Mouse (Mus musculus) layer of hippocampus, postnatal 10 days (tissue): Measurements from ENCODE around the gene Gm43951. TPM values are rescaled to one million over a fixed set of nuclear protein-coding genes. Genes with fewer than 3 reads are reported as not detected.

Experiments used
- DNase-seq, 2 experiments: peaks; one replicate each; pipeline ENCODE4 v3.0.0; 2021; ENCODE audit warnings: low spot score in 2 of 2
- long read RNA-seq: library from polyadenylated mRNA; stranded (forward); transcript quantifications from one replicate; pipeline ENCODE4 v2.0.0, GENCODE M21; 2023
- total RNA-seq, 2 experiments: library from RNA; stranded (reverse); gene quantifications; 2 replicates each; pipeline ENCODE4 v1.2.3; 2021

The Gm43951 gene
- 10 to 100 TPM; 11.2 to 14.3 TPM for total RNA-seq
- long read RNA-seq, result 0 reads

DNA sequence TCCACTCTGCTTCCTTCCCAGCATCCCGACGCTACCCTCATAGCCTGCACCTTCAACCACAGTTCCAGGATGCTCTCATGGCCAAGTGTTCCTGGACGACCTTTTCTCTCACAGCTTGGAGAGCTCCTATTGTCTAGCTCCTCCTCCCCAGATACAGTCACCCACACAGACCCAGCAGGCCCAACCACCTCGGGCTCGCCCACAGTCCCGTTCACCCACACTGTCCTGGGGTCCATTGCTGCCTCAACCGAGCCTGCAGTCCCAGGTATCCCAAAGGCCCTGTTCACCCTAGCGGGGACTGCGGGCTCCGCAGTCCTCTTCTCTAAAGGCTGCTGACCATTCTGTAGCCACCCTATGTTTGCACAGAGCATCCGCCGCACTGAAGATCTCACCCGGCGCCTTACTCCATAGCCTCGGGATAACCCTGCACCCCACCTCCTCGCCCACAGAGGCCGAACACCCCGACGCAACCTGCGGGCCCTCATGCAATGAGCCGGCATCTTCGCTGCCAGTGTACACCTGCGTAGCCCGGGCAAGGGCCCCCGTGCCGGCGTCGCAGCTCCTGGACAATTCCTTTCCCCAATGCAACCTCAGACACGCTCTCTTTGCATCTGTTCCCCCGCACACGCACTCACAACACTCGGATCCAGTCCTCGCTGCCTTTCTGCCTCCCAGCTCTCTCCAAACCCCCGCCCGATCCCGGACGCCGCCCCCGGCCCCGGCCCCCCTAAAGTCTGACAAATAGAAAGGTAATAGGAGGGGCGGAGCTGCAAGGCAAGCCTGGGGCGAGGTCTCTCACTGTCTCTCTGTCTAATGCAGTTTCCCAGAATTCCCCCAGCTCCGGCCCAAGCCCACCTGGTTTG, at the start of gene Gm43951:
Gene Gm43951, minus strand, starts transcription at position 500 of the 863 bp plus-strand sequence.
- DNase-seq, result peak; percentile 29 to 45

DNA sequence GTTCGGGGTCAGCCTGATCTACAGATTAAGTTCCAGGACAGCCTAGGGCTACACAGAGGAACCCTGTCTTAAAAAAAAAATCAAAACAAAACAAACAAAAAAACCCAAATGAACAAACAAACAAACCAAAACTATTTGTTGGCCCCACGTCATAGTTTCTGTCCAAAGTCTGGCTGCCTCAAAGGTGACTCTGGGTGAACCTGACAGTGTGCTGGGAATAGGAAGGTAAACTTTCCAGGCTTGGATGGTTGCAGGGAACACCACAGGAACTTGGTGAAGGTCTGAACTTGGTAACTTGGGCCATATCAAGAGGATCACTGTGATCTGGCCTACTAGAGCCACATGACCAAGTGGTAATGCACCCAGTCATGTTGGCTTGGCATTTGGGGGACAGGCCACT, 49.8 kb upstream of the Gm43951 start:
- no peak for DNase-seq

DNA sequence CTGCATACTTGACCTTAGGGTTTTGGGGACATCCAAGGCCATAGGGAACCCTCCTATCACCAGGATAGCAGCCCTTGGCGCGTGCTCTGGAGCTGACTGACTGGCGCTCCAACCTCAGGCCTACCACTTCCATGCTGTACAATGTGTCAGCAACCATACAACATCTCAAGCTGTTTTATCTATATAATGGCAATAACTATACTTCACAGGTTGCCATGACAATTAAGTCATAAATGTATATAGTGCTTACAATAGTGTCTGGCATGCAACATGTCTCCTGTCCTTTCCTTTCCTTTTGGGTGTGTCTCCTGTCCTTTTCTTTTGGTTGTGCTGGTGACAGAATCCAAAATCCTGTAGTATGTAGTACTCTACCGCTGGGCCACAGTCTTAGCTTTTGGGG, 49.0 kb upstream of the Gm43951 start:
- DNase-seq, result no peak

DNA sequence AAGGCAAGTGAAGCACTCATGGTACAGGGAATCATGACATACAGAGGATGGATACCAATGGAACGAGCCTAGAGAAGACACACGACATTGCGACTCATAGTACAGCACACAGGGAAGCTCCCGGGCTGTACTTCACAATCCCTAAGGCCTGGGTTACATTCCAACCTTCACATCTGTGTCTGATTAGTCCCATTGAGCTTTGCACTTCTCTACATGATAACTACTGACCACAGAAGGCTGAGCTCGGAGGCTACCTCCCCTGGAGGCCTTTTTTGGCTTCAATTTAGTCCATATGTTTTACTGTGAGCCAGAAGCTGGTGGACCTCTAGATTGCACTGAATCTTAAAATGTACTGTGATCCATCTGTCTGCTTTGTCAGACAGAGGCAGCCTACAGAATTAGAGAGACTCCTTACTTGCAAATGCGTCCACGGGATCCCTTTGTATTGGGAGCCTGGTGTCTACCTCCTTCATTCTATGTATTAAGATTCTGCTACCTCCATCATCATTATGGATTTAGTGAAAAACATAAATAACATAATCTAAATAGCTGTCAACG, 38.6 kb upstream of the Gm43951 start:
- no peak for DNase-seq

DNA sequence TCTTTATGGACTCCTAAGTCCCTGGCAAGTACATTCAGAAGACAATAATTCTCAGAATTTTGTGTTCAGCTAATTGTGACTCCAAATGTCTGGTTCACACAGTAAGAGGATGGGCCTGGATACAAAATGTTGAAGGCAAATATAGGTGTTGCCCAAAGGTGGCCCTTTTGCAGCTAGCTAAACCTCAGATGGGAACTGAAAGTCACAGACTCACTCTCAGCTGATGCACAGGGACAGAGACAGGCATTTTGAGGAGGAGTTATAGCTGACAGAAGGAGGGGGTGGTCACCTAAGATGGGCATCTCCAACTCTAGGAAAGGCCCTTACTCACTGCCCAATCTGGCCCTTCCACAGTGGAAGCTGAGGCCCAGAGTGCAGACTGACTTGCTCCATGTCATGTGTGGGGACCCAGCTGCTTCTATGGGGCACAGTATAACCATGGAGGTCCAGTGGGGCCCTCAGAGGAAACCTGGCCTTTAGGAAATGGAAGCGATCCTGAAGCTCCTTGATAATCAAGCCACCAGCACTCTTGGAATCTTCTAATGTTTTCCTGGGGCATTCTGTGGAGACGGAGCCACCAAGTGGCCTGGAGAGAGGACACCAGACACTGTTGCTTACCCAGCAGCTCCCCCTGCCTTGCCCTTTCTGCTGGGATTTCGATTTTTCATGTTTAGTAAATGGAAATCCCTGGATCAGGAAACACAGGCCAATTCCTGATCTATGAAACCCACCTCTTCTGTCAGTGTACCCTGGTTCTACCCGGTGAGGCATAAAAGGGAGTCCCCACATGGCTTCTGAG, 33.6 kb upstream of the Gm43951 start:
- no peak for DNase-seq

DNA sequence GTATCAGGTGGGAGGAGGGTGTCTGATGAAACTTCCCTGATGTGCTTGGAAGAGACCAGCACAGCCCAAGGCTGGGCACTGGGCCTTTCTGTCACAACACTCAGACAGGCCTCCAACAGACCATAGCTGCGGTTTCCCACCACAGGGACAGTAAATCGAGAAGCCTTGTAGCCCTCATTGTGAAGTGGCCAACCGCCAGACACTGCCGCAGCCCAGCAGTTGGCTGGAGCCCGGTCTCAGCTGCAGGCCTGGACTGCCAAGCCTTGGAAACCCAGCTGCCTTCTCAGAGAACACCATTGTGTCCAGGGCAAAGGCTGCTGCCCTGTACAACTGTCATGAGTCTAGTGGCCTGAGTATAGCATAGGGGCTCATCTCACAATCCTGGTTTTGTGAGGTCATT, 27.4 kb upstream of the Gm43951 start:
- peak; percentile 52 to 65 for DNase-seq

DNA sequence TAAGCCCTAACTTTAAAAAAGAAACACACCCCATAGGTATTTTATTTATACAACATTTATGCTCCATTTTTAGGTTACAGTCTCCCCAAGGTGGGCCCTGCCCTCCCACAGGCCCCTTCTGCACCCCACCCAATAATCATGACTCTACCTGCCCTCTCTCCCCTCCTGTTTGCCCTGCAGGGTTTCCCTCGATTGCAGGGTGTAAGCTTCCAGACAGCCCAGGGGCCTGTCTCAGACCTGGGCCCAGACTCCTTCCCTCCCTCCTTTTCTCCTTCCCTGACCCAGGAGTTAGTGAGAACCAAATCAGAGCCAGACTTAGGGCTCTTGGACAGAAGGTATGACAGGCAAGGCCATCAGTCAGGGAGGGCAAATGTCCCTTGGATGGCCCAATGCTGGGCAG, 26.4 kb upstream of the Gm43951 start:
- DNase-seq, result no peak

DNA sequence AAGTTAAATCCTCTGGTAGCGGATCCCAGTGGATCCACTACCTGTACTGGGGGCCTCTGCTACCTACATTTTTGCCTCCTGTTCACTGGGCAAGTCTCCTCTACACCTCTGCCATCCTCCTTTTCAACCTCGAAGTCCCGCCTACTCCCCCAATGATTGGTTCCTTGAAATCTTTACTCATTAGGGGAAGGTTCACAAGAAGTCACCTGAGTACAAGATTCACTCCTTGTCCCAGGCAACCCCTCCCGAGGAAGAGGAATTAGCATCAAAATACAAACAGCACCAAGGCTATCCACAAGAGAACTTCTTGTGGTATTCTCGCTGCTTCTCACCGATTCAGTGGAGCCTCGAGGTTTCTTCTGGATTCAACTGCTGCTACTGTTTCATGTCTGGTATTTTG, 25.4 kb upstream of the Gm43951 start:
- DNase-seq, result no peak

DNA sequence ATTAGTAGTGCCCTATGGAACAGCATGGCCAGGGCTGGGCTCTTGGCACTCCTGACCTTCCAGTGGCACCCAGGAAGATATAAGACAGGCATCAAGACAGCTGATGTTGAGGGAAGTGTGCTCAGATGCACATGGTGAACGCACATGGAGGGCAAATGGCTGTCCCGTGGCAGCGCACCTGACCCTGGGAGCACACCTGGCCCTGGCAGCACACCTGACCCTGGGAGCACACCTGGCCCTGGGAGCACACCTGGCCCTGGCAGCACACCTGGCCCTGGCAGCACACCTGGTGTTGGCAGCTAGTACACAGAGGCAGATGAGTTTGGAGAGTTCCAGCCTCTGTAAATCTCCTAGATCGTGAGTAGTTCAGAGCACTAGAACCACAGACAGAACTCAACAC, 21.9 kb upstream of the Gm43951 start:
- DNase-seq, result no peak

DNA sequence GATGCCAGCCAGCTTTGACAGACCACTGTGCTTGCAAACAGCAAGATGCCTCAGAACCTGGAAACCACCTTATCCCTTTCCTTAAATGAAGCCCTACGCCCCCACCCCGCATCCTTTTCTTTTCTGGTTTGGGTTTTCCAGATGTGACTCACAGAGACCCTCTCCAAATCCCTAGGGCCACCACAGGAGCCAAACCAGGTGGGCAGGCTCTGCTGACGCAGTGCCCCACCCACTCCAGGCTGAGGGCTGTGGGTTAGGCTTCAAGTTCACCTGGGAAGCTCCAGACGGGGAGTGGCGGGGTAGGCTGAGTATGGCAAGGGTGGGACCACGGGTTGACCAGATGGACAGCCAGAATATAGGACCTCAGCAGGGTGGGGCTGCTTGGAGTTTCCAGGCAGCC, 20.3 kb upstream of the Gm43951 start:
- DNase-seq, result no peak

DNA sequence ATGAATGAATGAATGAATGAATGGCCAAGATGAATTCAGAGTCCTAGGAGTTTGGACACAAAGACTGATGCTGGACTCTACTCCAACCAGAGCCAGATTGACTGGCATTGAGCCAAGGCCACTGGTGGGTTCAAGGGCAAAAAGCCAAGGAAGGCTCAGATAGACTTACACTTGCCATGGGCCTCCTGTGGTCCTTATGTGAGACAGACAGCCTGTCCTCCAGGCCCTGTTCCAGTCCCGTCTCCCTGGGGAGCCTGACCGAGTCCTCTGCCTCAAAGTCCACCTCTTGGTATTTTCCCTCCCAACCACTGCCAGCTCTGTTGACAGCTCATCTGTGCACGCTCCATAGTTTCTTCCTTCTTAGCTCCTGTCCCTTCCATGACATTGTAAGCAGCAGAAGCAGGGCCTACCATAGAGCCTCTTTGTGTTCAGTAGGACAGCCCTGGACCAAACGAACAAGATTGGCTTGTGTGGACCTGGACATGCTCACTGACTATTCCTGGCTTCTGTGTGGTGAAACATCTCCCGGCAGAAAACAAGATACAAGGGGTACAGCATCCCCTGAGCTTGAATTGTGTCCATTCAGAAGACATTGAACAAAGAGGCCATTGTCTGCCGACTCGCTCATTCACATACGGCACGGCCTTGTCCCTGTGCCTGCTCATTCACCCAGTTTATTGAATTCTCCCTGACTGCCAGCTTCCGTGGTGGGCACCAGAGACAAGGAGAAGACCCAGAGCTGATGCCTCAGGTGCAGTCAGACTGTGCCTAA, 19.6 kb upstream of the Gm43951 start:
- DNase-seq, result peak; percentile 27 to 38

DNA sequence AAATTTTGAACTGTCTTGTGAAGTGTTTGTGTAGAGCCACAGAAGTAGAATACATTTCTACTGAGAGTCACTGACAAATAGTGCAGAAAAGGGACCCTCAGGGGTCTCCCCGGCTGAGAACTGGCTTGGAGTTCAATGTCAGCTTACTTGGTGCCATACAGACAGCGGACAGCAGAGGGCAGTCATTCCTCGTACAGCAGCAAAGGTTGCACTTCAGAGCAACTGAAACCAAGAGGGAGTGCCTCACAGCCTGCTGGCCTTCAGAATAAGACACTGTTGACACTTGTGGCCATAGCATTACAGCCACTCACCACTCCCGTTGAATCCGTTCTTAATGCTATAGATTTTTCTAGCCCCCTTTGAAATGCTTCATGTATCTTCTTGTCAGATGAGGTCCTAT, 18.2 kb upstream of the Gm43951 start:
- DNase-seq, result peak; percentile 89 to 90

DNA sequence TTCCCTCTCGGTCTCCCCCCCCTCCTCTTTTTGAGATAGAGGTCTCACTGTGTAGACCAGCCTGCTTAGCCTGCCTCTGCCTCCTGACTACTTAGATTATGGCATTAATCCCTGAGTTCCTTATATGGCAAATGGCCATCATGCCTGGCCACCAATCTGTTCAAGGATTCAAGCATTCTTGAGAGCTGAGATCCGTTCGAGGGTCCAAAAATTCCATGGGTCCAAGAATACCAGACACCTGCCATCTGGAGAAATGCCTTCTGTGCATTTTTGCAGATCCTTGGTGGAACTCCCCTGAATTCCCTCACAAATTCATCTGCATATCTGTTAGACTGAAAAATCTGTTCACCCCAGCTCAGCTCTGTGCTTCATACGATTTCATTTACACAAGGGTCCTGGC, 16.8 kb upstream of the Gm43951 start:
- no peak for DNase-seq

DNA sequence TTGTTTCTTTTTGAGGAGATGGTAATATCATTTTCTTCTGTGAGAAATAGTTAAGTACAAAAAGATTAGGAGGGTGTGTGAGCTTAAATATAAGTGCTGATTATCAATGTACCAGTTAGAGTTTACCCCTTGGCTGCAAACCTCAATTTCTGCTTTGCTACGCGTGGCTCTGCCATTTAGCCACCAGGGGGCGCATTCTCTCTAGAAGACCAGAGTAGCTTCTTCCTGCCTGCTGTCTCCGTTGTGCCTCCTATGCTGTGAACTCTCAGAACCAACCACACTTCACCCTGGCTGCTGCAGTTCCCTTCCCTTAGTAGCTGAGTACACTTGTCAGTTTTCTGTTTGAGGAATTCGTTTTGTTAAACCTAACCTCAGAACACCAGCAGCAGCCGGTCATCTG, 14.6 kb upstream of the Gm43951 start:
- DNase-seq, result peak; percentile 77 to 80

DNA sequence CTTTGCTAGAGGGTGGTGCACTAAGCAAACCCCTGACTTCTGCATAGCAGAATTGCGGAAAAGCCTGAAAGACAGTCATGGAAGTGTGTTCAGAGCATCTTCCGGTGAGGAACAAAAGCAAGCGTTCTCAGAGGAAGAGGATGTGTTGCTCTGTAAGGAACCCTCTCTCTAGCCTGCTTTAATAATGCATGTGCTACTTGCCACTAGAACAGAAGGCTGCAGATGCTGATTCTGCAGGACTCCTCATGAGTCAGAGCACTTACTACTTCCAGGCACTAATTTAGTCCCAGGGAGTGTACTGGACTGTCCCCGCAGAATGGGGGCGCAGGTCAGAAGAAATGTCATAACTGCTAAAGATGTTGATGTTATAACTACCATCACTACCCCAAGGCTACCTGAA, 10.5 kb upstream of the Gm43951 start:
- DNase-seq, result no peak

DNA sequence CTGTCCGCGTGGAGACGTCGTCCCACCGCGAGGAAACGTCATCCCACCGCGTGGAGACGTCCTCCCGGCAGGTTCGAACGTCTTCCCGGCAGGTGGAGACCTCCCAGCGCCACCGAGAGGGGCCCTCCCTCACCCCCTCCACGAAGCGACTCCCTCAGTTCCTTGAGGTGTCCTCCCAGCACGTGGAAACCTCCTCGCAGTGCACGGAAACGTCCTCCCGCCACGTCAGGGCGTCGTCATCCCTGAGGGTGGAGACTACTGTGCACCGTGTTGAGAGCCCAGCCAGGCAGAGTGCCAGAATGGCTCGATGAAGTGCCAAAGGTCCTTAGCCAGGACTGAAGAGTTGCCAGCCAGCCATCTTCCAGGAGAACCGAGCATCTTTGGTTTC, 8.8 kb upstream of the Gm43951 start, which contains the start of gene Med31:
Gene Med31, minus strand, starts transcription at position 183 of the 388 bp plus-strand sequence.
- DNase-seq, result peak; percentile 72 to 77

DNA sequence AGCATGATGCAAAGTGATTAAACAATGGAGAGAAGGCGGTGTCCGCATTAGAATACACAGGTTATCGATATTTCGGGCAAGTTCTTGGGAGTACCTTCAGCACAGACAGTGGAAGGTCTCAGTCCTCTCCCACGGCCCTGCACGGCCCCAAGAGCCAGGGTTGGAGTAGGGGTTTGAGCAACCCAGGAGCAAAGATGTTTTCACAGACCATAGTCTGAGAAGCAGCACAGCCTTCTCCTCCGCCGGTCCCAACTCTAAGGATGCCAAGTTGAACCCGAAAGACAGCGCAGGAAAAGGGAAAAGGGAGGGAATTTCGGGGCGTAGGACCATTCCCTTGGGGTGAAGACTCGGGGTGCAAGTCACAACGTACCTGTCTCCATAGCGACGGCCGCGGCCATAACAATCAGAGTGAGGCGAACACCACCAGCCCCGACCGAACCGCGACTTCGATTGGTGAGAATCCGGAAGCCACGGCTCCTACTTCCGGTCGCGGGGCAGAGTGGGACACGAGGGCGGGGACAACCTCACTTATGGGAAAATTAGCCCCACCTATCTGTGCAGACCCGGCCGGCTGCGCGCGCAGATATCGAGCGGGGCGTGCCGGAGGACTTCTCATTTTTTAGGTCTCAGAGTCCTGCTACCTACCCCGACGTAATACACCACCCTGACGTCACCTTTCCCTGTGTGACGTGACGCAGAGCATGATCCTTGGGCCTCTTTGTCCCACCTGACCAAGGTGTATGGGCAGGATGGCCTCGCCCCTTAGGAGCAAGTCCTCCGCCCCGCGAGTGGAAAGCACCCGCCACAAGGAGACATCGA, 8.2 kb upstream of the Gm43951 start:
- peak; percentile 92 to 93 for DNase-seq

DNA sequence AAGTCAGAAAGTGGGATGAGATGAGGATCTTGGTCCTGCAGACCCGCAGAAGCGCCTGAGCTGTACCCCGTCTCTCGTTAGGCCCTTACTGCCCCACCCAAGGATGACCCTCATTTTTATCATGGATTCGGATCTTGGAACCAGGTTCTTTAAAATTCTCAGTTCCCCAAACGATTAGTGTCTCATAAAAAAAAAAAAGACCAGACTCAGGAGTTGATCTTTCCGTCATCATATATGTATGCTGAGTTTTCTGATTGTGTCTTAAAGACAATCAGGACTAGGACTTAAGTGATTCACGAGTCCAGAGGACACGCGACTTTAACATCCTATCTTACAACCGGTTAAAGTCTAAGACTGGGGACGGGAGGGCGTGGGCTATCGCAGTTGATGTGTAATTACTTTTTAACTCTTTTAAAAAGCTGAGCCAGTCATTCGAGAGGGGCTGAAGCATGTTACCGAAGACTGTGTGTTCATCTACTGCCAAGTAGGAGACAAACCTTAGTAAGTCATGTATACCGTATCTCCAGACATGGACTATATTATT, 1.3 kb upstream of the Gm43951 start:
- DNase-seq, result no peak

DNA sequence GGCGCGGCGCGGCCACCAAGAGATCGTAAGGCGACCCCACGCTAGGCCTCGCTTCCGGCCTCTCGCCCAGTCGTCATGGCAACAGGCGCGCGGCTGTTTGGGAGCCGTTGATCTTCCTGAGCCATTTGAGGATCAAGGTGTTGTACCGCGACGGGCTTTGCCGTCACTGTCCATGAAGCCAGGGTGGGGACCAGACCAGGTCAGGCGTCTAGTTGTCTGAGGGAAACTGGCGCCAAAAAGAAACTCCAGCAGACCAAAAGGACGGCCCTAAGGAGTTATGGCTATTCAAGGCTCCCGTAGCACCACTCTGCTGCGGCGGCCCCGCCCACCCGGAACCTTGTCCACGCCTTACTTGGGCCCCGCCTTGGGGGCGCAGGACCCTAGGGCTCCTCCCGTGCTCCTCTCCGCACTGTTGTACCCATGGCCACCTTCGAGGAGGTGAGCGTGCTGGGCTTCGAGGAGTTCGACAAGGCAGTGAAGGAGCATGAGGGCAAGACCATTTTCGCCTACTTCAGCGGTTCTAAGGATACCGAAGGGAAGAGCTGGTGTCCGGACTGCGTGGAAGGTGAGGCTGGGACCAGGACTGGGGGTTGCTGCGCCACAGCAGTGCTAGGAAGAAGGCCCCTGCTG, 679 bp upstream of the Gm43951 start, which contains the start of the genes 4933427D14Rik and Txndc17:
Gene 4933427D14Rik, minus strand, starts transcription at position 256 of the 630 bp plus-strand sequence.
Gene Txndc17, plus strand, starts transcription at position 344 of the 630 bp plus-strand sequence.
- DNase-seq, result peak; percentile 73 to 83
